Mouse (Mus musculus) cerebellum, adult 9-11 months (tissue): ENCODE results near the gene Akap2.
A peak's percentile ranks its signal among the peaks of the same experiment; 100 is the strongest.
"Not testable (repeated sequence)": the region's sequence is repeated elsewhere in the genome, so short reads cannot be mapped to it uniquely, and the experiment has no call there.

Experiments used
- DNase-seq: peaks from one replicate; pipeline ENCODE4 v3.0.0; 2022

Gene Akap2

DNA sequence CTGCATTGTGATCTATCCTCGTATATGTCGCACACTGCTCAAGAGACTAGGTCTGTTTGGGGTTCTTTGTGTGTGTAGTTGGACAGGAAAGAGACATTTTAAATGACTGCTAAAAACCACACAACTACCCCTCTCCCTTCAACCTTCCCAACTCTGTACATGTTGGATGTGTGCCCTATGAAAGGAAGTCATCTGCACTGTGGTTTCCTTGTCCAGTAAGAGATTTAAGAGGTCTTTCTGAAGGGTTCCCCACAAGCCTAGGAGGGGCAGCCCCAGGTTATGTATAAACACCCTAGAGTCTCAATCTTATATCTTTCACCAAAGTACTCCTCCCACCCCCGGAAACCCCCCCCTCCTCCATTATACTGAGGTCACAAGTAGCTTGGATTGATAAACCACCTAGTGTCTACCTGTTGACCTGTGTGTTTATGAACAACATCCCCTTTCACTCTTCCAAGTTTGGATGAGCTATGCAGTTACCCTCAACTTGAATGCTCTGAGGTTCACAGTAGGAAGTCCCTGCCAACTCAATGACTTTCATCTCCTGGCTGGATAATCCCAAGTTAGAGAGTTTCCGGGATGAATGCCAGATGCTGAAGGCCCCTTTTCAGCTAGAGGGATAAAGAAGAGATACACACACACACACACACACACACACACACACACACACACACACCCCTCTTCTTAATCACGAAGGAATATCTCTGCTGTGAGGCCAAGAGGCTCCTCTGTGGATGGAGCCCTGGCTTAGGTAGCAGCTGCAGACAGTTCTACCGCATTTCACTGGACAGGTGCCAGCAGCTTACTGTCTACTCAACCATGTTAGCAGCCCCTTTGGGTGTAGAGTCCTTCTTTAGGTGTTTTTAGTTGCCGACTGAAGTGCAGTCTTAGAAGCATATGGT, 166.3 kb downstream of the Akap2 start:
- no peak for DNase-seq

DNA sequence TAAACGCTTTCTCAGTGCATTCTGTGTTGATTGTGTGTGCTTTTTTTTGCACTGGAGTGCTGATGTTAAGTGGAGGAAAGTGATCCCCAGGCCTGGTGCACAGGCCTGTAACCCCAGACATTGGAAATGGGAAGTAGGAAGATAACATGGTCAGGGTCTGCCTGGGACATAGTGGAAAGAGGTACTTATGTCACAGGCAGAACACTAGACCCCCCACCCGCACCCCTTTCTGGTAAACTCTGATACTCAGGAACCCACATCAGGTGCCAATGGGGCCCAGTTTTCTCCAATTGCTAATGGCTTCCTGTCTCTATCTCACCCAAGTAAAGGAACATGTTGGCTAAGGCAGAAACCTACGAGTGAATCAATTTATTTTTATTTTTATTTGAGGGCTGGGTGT, 167.1 kb downstream of the Akap2 start:
- no peak for DNase-seq

DNA sequence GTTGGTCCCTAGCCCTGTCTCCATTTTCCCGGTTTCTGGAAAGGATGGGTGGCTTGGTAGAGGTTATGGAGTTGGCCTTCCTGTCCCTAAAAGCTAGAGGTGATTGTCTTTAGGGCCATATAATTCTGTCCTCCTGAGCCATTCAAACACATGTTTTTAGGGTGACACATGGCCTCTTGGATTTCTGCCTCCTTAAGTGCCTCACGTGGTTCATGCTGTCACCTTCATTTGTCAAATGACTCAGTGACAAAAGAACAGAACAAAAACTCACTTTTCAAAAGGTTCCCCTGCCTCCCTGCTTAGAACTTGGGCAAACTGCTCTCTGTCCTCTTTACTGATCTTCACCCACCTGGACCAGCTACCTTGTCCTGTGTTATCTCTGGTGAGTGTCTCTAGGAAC, 167.7 kb downstream of the Akap2 start:
- no peak for DNase-seq

DNA sequence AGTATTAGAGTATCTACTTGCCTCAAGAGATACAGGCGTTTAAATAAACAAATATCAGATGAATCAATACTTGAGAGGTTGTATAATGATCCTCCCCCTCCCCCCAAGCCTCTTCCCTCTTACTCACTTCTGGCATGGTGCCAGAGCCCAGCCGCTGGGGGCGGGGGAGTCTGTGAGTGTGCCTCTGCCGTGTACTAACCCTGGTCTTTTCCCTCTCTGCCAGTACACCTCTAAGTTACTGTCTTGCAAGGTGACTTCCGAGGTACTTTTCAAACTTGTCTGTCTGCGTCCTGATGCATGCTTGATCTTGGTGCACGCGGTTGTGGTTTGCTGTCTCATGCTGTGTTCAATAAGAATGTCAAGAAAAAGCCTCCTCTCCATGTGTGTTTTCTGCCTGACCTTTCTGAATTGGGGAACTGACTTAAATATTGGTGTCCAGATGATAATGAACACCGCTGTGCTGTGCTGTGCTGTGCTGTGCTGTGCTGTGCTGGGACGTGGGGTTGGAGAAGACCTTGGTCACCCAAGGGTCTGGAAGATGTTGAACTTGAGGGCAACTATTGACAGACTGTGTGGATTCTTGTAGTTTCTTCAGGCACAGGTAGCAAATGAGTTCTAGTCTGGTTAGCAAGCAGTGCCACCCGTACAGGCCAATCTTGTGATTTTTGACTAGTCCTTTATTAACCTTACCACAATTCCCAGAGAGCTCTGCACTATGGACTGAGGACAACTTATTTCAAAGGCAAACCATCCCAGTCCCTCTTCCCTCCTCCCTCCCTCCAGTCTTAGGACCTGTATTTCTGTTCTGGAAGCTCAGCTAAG, 168.8 kb downstream of the Akap2 start:
- no peak for DNase-seq

DNA sequence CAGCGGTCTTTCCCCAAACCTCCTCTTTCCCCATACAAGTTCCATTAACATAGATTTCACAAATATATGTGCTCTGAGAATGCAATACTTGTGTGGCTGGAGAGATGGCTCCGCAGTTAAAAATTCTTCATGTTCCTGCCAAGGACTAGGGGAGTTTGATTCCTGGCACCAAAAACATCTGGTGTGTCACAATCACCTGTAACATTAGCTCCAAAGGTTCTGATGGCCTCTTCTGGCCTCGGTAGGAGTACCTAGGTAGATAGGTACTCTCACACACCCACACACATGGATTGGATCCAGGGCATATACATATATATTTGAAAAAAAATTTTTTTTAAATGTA, 169.4 kb downstream of the Akap2 start:
- no peak for DNase-seq

DNA sequence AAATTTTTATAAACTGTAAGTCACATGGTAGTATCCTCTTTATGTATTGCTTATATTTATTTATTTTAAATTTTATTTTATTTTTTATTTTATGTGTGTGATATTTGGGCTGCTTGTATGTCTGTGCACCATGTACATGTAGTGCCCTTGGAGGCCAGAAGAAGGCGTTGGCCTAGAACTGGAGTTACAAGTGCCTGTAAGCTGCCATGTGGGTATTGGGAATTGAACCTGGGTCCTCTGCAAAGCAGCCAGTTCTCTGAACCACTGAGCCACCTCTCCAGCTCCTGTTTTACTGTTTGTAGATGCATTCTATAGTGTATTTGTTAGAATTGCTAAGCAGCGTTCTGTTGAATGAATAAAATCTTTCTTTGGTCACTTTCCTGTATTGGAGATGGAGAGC, 170.8 kb downstream of the Akap2 start:
- DNase-seq = no peak

DNA sequence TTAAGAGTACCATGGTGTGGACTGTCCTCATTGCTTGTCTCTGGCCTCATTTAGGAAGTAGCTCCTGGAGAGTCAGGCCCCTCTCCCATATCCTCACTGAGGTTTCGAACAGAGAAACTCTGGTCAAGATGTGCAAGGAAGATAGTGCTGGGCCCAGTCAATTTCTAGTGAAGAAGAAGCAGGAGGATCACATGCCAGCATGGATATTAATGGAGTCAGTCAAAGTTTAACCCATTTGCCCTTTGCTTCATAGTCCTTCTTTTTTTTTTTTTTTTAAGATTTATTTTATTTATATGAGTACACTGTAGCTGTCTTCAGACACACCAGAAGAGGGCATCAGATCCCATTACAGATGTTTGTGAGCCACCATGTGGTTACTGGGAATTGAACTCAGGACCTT, 171.5 kb downstream of the Akap2 start:
- DNase-seq = not testable (repeated sequence)

DNA sequence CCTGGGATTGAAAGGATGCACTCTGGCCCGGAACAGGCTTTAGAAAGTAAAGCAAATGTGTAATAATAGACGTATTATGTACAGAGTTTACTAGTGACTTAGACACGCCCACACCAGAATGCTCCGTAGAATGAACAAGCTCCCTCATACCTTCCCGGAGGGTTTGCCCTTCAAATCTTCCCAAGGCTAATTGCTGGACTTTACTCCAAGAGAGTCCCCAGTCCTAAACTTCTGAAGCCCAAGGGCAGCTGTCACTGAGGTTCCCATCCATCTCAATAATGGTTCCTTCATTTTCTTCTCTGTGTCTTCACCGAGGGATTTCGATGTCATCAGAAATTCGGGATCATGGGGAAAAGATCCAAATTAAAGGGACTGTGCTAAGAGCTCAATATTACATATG, 172.3 kb downstream of the Akap2 start:
- no peak for DNase-seq

DNA sequence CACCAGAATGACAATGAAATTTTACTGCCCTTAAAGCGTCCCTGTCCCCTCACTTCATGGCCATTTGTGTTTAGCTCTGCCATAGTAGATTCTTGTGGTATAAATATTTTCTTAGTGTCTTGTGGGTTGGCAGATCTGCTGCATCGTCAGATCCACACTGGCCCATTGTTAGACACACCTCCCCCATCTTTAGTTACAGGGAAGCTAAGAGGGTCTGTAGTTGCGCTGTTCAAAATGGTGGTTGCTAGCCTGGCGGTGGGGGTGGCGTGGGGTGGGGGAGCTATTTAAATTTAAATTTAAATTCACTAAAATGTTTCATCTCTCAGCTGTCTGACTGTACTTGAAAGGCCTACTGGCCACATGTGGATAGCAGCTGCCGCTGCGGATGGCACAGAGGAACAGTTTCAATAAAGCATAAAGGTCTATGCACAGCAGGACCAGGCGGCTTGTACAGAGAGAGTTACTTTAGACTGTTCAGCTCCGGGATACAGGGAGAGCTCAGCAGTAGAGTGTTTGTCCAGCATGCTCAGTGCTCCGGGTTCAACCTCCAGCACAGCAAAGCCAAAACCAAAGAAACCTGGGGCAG, 174.6 kb downstream of the Akap2 start:
- DNase-seq = no peak

DNA sequence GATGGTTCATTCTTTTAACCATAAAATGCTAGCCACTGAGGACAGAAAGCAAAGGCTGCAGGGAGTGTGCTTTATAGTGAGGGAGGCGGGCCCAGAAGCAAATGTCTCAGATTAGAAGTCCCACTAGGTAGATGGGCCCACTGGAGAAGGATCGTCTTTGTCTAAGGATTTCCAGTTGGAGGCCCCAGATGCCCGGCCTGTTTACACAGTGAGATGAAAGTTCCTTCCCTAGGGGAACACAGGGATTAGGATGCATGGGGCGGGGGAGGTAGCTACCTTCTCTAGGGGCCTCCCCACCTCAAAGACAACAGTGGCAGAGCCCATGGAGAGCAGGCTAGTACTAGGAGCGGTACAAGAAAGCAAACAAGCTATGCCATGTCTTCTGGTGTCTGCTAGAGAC, 177.7 kb downstream of the Akap2 start:
- DNase-seq = no peak

DNA sequence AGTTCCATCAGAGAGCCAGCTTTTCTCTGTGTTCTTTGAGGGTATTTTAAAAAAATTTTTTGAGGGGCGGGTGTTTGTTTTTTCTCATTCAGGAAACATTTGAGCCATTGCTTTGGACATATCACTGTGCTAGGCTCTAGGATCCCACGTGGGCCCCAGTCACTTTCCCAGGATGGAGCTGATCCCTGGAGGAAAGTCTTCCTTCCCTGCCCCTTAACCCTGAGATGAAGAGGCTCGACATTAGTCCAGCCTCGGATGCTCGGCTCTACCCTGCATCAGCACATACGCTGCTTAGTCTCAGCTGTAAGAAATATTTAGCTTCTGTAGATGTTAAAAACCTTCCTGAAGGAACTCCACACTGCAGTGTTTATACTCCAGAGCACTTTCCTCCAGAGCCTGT, 178.4 kb downstream of the Akap2 start:
- DNase-seq = no peak

DNA sequence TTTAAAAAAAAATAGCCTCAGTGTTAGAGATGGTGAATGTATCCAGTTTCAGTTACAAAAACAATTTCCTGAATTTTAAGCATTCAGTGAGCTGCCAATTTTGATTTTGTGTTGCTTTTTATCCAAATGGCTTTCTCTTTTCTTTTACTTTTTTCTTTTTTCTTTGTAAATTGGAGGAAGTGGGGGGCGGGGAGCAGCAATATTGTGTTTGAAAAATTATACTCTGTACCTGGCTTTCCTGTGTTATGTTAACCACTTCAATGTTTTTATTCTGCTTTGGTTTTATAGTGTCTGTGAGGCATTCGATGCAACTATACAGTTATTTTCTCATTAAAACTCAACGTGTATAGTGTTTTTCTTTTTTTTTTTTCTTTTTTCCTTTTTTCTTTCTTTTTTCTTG, 179.2 kb downstream of the Akap2 start:
- no peak for DNase-seq

DNA sequence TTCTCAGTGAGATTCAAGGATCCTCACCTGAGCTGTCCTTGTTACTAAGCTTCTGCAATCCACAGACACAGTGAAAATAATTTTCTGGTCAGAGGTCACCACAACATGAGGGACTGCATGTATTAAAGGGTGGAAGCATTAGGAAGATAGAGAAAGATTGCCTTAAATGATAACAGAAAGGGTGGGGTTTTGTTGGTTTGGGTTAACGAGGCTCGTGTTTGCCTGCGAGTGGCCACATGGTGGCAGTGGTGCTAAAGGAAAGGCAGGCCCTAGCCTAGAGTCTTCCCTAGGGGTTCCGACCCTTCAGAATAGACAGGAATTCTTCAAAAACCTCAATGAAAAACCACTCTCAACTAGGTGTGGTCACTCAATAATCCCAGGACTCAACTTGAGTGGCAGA, 183.8 kb downstream of the Akap2 start:
- DNase-seq = no peak

DNA sequence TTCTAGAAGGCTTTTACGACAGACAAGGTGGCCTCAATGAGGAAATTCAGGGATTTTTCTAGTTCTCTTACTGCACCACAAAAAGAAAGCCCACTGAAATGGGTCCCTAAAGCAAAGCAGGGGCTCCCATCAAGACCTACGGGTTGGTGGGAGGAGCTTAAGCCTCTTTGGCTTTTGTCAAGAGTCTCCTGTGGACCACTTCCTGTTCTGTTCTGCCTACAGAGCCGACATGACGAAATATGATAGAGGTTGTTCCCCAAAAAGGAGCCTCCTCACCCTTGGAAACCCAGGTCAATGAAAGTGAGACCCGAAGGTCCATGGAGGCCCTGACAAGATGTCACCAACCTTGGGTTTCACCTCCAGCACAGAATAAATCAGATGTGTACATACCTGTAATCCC, 185.2 kb downstream of the Akap2 start:
- DNase-seq = no peak

DNA sequence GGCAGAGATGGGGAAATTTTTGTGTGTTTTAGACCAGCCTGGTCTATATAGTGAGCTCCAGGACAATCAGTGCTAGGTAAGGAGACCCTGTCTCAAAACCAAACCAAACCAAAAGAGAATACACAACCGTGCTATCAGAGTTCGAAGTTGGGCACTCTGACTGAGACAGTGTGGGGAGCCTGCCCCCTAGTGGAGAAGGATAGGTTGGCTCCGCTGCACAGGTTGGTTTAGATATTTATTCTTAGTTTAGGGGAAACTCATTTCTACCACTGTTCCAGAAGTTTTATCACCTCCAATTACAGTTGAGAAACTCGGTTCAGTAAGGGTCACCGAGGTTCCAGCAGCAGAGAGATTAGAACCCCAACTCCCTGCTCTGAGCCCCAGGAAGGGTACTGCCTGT, 186.8 kb downstream of the Akap2 start:
- DNase-seq = peak; percentile 17

DNA sequence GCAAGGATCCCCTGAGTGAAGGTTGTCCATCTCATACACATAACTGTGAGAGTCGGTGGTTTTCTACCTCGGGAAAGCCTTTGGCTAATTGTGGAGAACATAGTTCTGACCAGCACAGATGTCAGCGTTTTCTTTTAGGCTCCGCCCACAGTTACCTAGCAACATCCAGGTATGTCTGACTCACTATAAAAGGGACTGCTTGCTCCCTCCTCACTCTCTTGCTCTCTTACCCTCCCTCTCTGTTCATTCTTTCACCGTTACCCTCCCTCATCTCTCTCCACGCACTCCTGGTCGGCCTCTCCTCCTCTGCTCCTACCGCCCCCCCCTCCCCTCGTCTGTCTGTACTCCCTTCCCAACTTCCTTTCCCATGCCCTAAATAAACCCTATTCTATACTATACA, 187.2 kb downstream of the Akap2 start:
- DNase-seq = no peak

DNA sequence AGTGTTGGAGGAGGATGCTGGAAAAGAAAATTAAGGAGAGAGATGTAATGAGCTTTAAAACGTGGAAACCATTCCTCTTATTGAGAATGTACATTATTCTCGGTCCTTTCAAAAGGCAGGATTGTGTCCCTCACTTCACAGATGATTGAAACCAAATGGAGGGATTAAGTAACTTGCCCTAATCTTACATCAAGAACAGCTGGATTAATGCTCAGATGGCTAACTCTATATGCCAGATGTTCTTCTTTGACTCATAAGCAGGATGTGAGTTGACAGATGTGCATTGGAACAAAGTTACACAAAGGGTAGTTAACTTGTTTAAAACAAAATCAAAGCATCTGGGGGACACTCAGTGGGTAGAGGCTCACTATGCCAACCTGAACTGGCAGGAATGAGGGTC, 189.3 kb downstream of the Akap2 start:
- DNase-seq = no peak

DNA sequence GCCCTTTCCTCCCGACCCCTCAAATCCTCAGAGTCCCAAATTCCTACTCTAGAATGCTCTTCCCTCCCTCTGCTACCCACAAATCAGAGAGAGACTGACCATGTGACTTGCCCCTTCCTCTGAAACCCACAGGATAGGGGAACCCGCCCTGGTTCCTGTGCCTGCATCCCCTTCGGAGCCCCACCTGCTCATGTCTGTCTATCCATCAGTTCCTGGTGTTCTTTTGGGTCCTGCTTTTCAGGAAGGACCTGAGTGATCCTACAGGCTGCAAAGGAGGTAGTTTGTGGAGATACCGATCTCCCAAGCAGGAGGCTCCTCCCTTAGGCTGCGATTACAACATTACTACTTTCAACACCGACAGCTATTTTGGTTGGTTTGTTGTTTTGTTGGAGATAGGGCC, 191.4 kb downstream of the Akap2 start:
- no peak for DNase-seq

DNA sequence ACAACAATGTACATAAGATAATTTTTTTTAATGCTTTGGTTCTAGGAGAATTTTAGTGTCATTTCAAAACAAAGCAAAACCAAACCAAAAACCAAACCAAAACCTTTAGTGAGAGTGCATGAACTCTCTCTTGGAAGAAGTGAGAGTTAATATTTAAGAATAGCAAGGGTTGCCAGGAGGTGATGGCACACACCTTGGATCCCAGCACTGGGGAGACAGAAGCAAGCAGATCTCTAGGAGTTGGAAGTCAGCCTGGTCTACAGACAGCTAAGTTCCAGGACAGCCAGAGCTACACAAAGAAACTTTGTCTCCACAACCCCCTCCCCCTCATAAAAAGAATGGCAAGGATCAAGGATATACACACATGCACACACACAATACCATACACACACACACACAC, 195.6 kb downstream of the Akap2 start:
- DNase-seq = no peak

DNA sequence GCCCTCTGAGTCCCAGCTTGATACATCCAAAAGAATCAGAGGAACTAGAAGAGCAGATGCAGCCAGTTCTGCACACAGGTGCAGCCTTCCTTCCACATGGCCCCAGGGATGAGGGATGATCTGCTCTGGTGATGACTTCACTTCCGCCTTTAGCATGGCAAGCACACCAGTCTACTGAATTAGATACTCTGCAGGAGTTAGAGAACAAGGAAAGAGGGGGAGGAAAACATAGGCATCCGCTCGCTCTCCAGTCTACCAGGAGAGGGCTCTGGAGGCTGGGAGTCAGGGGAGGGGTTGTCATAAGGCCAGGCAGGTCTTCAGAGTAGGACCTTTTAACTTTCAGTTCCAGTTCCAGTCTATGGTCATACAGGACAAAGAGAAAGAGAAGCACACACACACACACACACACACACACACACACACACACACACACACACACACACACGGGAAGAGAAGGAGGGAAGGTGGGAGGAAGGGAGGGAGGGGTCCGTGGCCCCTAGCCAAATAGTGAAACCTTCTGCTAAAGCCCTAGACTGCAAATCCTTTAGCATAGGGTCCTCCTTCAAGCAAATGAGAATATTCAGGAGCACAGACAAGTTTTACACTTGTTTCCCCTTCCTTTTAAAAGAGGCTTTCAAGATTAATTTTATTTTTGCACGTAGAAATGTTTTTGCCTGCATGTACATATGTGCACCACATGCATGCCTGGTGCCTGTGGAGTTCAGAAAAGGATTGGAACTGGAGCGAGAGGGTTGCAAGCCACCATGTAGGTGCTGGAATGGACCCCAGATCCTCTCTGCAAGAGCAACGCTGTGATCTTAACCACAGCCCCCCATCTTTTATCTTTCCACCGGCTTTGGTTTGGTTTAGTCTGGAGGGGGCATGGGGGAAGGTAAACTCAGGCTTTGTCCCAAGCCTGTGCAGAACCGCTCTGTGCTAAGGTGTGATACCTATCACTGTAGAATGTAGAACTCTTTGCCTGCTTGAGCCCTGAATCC, 197.0 kb downstream of the Akap2 start:
- peak; percentile 22 for DNase-seq

DNA sequence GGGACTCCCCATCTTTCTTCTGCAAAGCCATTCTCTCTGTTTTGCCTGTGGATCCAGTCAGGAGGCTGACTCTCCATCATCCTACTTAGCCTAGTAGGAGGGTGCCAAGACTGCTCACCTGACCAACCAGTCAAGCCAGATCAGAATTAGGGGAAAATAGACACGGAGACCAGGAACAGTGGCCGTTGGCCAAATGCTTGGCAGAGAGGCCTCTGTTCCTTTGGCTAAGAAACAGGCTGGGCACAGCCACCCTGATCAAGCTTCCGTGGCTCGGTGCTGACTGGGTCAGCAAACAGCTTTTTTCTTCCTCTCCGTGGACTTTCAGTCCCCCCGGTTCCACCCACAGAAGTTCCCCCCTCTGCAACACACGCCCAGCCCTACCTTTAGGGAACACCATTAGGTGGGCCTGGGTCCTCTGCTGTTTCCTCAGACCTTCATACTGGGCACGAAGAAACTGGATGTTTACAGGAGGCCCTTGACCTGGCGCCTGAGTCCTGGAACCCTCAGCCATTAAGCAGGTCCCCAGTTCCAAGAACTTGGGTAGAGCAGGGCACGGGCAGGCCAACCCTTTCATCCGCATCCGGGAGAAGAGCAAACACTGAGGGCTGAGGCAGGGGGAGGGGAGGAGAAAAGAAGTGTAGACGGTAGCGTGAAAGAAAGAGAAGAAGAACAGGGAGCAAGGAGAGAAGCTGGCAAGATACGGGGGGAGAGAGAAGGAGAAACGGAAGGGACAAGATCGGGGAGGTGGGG, 197.9 kb downstream of the Akap2 start:
- peak; percentile 87 for DNase-seq

DNA sequence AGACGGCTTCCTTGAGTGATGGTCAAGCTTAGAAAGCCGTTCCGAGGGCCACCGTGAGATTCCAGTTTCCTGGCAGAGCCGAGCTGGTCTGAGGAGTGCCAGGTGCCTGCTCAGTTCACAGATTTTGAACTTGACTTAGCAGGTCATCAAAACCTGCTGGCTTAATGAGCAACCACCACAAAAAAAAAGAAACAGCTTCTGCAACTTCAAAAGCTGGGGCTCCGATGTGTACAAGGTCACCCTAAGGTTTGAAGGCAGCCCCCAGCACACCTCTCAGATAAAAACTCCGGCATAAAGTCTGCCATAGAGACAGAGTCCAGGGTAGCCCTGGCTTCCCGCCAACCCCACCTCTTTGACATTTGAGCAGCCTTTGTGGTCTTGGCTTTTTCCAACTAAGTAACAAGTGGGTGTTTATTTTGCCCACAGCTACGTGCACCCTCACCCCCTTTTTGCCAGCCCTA, 198.8 kb downstream of the Akap2 start, which contains the start of gene D630039A03Rik:
TSS of gene D630039A03Rik (minus strand) at position 97 of the 461 bp plus-strand sequence.
- peak; percentile 40 for DNase-seq
